Mouse (Mus musculus): ENCODE measurements around the gene Lingo1.
A peak's percentile ranks its signal among the peaks of the same experiment; 100 is the strongest.

Lingo1 gene

DNA sequence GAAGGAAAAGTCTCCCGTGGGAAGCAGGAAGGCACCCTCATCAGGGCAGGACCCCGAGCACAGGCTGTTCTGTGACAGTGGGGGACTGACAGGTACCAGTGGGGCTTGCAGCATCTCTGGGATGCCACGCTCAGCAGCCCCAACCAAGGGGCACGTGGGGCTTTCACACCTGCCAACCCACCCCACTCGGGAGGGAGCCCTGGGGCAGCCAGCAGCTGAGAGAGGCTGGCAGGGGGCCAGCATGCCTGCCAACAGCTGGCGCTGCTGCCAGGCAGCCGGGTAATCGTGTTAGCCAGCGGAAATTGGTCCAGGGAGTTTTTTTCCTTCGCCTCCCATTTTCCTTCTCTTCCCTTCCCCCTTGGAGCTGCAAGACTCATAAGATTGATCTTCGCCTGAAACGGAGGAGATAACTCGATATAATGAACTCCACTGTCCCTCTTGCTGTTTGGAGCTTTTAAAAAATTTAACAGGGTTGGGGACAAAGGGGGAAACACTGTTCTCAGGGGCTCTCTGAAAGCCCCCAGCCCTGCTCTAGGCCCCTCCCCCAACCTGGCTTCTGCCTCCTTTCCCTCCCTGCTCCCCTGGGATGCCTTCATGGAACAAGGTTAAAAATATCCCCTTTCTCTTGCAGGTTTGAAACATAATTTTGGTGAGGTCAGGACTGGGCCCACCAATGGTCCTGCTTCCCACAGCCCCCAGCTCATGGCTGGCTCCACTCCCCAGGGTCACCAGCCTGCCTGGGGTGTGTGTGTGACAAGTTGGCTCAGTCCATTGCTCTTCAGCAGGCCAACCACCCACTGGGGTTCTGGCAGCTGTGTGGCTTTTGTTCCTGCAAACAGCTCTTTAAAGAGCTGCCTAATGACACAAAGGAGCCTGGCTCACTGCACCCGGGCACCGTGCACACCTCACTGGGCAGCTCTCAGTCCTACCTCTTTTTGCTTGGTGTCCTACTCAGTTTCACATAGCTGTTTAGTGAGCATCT is 68.3 kb downstream of the Lingo1 start:
- peak; percentile 15 for DNase-seq (ENCODE audit: extremely low read depth, insufficient read length, low spot score)

DNA sequence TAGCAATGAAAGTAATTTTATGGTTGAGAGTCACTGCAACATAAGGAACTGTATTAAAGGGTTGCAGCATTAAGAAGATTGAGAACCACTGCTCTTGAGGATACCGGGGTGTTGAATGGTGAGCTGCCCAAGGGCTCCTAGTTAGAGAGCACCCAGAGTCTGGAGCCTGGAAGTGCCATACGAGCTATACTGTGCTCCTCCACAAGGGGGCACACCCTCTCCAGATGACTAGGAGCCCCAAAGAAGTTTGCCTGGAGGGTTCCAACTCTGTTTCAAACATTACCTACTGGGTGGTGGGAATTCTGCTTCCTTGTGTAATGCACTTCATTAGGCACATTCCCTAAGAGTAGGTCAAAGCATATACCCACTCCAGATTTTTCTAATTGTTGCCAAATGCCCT is 70.5 kb downstream of the Lingo1 start:
- no peak for DNase-seq (ENCODE audit: extremely low read depth, insufficient read length, low spot score)

DNA sequence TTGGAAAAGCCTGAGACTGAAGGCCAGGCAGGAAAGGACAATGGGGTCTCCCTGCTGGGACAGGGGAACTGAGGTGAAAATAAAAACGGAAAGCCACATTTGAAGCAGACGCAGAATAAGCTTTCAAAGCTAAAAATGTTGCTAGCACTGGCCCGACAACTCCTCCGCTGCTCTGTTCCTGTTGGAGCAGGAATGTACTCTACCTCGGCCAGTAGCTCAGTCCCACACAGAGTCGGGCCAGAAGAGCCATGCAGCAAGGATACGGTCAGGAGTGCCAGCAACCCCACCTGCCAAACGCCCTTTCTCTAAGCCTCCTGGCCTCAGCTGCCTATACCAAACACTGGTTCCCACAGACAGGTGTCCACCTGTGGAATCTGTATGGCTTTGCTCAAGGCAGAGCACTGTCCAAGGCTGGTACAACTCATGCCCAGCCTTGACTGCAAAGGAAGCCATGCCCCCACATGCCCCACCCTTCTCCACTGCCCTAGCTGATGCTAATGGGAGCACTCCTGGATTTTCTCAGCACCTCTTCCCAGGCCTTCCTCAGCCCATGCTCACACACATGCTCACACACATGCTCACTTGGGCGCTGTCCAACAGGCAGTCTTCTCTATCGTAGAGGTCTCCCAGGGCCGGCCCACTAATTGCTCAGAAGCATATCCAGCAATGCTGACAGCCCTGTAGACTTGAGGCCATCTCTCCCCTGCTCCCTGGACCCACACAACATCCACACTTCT is 74.0 kb downstream of the Lingo1 start:
- no peak for DNase-seq (ENCODE audit: extremely low read depth, insufficient read length, low spot score)

DNA sequence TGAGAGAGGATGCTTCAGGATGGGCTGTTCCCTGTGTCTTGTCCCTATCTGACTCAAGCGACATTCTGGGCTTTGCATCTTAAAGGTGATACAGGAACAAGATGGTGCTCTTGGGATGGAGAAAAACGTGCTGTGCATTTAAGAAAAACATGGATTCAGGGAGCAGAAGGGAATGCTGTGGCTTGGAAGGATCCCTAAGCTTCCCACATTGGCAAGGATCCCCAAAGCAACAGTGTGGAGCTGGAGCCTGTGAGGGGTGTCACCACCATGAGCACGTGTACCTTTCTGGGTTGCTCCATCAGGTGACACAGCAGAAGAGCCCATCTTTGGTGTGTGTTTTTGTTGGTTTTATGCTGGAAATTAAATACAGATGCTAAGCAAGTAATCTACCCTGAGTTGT is 77.3 kb downstream of the Lingo1 start:
- DNase-seq (ENCODE audit: extremely low read depth, insufficient read length, low spot score) = no peak

DNA sequence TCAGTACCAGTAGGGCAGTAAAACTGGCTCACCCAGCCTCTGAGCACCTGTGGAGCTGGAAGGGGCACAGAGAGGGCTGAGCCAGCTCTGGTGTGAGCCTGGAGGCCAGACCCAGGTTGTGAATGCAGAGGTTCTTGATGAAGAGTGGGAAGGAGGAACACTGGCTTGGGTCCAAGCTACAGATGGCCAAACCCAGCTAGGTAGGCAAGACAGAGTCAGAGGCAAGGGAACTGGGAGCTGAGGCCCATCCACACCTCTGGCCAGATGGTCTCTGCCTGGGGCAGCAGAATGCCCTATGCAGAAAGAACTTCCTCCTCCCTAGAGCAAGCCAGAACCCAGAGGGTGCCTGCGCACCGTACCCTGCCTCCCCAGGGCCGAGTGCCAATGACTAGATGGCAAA is 79.7 kb downstream of the Lingo1 start:
- no peak for DNase-seq (ENCODE audit: extremely low read depth, insufficient read length, low spot score)

DNA sequence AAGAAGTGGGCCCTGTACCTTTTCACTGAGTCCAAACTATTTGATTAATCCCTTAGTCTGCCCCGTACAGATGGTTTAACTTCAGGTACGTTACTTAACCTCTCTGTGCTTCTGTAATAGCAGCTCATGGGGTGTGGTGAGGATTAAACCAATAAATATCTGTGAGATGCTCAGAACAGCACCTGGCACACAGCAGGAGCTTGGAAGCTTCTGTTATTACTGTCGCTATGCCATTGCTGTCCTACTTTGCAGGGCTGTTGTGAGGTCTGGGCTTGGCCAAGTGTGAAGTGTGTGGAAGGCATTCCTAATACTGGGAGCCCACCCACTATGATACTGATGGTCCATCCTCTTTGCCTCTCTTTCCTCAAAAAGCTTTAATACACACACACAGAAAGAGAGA is 80.2 kb downstream of the Lingo1 start:
- DNase-seq (ENCODE audit: extremely low read depth, insufficient read length, low spot score) = no peak

DNA sequence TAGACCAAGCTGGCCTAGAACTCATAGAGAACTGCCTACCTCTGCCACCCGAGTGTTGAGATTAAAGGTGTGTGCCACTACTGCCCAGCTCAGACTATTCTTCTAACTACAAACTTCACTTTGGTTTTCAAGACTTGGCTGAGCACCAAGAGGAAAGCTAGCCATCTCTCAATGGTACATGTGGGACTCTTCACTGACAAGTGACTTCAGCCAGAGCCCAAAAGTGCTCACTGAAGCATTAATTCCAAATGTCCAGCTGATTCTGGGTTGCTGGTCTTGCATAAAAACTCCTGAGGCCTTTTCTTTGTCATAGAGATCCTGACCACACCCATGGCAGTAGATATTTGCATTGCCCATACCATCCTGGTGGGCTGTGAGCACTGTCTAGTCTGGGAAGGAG is 81.9 kb downstream of the Lingo1 start:
- no peak for DNase-seq (ENCODE audit: extremely low read depth, insufficient read length, low spot score)

DNA sequence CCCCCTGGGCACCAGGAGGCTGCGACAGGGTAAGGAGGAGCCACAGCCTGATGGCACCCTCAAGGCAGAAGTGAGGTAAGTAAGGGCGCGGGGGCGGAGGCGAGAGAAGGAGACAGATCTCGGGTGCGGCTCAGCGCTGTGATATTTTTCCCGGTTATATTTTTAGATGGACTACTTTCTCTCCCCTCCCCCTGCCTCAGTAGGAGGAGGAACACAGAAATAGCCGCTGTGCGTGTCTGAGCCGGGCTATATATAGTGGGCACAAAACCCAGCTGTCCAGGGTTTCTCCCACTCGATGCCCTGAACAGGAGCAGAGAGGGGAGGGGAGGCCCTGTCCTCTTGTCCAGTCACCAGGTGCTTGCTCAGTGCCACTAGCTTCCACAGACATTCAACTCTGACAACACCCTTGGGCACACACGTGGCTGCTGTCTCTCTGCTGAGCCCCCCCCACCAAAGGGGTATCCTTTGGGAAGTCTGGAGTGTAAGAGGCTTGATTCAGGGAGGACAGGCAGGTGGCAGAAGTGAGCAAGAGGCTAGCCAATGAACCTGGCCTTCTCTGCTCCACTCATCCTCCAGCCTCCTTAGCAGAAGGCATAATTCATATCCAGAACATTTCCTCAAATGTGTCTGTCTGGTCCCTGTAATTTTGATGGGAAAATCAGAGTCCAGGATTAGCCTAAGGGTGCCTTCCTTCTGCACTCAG is 83.5 kb downstream of the Lingo1 start:
- DNase-seq (ENCODE audit: extremely low read depth, insufficient read length, low spot score) = no peak

DNA sequence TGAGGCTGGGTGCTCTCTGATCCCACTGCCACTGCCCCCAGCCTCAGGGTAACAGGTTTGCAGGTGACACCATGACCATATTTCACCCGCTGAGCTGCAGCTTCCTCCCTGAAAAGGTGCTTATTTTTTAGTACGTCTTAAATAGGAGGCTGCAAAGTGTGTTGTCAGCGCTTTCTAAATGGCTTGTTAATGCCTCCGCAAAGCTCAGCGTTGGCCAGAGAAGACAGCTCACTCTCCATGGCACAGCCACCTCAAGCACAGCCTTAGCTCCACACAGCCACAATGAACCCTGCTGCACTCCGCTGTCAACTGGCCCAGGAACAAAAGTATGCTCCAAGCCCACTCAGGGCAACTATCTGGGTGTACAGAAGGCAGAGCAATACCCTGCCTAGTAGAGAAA is 85.3 kb downstream of the Lingo1 start:
- no peak for DNase-seq (ENCODE audit: extremely low read depth, insufficient read length, low spot score)

DNA sequence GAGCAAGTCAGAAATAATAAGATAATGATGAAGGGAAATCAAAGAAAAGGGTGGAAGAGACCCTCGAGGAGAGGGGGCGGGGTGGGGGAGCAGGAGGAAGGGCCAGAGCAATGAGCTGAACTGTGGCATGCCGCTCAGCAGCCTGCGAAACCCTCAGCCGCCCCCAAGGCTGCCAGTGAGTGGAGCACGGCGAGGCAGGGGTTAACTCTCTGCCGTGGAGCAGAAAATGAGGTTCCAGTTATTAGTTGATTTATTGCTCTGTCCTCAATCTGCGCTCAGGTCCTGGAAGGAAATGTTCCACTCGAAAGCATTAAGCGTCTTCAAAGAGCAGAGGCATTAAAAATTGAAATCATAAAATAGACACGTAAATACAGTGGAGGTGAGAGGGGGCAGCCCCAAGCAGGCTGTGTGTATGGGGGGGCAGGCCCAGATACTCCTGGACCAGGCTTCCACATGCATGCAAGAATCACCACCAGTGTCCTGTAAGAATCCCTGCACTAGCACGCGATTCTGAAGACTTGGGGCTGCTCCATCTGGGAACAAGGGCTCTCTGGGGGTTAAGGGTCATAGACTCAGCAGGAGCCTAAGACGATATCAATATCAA is 89.7 kb downstream of the Lingo1 start:
- no peak for DNase-seq (ENCODE audit: extremely low read depth, insufficient read length, low spot score)

DNA sequence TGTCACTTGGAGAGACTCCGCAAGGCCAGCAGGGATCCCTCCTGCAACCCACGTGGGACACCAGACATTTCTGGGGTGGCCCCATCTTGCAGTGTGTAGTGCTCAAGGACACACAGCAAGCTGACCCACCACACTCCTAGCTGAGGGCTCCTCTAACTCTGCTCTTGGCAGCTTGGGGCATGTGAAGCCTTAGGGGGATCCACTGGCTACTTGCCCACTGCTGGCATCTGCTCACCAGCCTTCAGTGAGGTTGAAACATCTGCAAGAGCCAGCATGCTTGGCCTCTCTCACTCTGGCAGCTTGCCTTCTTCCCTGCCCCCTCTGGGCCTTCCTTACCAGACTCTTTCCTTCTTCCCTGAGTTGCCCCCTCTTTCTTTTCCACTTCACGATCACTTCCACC is 94.9 kb downstream of the Lingo1 start:
- DNase-seq (ENCODE audit: extremely low read depth, insufficient read length, low spot score) = no peak

DNA sequence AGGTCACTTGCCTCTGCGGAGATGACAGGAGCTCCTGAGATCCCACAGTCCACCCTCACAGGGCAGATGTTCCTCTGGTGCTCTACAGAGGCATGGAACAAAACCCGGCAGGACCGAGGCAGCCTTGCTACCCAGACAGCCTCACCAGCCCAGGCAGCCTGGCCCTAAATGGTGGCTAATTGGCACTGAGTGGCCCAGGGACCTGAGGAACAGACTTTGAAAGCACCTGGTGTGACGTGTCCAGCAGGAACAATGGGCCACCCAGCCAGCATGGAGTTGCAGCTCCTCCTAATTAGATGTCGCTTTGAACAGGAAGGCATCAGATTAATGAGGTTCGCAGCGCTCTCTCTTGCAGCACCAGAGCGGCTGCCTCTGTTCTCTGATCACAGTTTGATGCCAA is 95.4 kb downstream of the Lingo1 start:
- DNase-seq (ENCODE audit: extremely low read depth, insufficient read length, low spot score) = no peak

DNA sequence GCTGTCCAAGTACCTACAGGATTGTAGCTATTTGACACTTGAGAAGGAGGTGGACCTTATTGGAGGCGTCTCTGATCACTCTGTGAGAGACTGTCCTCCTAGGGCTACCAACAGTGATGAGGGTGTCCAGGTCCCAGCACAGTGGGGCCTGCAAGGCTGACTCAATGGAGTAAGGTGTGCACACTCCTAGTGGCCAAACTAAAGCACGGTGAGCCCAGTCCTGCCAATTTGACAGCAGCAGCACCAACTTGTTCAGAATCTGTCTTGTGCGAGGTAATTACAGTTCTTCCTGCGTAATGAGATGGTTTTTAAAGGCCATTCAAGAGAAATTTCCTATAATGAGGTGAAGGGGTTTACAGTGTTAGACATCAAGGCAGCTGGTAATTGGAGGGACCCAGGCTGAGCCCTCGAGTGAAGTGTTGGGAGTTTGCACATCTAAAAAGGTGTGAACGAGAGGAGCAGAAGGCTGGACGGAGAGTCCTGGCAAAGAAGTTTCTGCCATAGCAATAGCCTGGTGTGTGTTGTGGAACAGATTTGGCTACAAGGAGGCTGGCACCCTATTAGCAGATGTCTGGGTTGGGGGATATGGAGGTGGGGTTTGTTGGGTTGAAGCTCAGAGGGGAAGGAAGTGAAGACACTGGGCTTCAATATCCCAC is 97.4 kb downstream of the Lingo1 start:
- no peak for DNase-seq (ENCODE audit: extremely low read depth, insufficient read length, low spot score)

DNA sequence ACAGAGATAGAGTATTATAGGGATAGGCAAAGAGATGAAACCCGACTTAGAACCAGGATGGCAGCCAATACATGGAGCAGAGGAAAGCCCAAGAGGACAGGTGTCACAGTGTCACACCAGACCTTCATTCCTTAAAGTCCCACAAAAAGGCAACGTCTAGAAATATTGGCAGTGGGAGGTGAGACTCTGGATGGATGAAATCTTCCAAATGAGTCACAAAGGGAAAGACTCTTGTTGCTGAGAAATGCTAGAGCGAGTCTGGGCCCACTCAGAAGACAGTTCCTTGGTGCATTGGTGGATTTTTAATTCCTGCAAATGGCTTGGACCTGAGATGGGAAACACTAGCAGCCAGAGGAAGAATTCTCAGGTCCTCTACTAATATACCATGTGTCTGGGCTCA is 102.2 kb downstream of the Lingo1 start:
- DNase-seq (ENCODE audit: extremely low read depth, insufficient read length, low spot score) = no peak

DNA sequence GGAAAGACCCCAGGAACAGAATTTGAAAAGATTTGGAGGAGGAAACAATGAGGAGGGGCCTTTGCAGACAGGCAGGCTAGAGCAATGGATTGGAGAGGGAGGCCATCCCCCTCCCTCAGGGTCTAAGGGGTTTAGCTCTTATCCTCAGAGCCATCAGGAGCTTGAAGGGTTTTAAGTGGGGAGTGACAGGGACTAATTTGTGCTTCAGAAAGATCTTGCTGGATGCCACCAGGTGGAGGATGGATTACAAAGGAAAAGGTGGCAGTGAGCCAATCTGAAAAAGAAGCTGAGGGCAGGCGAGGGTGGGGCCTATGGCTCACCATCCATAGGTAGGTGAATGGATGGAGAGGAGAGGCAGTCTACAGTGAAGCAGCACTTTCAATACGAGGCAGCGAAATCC is 105.0 kb downstream of the Lingo1 start:
- no peak for DNase-seq (ENCODE audit: extremely low read depth, insufficient read length, low spot score)

DNA sequence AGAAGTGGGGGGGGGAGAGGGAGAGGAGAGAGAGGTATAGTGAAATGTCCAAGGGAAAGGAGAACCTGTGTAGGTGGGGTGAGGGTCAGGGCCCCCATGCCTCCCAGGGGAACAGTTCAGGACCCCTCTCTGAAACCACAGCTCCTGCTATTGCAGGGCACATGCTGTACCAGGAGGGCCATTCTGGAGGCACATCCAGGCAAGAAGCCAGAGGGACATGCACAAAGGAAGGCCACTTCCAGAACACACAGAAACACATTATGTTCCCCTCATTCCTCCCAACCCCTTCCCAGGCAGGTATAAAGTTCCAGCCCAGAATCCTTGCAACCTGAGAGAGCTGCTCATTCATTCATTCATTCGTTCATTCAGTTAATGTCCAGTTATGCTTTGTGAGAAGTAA is 105.6 kb downstream of the Lingo1 start:
- DNase-seq (ENCODE audit: extremely low read depth, insufficient read length, low spot score) = no peak

DNA sequence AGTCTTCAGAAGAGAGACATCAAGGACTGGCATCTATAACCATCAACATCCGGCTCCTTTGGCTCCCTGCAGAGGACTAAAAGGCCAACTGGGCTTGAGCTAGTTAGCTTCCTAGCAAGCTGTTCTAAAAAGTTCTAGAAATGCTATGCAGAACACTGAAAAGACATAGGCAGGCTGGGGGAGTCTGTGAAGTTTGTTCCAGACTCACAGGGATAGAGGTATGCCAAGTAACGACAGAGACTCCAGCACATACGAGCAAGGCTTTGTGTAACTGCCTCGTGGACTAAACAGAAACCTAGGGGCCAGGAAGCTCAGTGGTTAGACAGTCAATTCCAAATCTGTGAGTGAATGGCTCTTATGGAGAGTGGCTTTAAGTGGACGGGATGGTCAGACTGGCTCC is 108.8 kb downstream of the Lingo1 start:
- no peak for DNase-seq (ENCODE audit: extremely low read depth, insufficient read length, low spot score)

DNA sequence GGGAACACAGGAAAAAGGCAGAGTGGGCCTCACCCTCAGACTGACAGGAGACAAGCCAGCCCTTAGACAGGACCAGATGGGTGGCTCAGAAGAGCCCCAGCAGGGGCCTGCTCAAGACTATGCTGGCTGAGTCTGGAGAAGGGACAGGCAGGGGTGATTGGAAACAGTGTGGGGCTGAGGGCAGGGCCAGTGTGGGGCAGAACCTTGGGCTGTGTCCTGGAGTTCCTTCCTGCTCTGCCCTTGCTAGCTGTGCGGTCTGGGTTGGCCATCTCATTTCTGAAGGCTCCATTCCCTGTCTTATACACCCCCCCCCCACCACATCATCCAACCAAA is 109.2 kb downstream of the Lingo1 start:
- no peak for DNase-seq (ENCODE audit: extremely low read depth, insufficient read length, low spot score)

DNA sequence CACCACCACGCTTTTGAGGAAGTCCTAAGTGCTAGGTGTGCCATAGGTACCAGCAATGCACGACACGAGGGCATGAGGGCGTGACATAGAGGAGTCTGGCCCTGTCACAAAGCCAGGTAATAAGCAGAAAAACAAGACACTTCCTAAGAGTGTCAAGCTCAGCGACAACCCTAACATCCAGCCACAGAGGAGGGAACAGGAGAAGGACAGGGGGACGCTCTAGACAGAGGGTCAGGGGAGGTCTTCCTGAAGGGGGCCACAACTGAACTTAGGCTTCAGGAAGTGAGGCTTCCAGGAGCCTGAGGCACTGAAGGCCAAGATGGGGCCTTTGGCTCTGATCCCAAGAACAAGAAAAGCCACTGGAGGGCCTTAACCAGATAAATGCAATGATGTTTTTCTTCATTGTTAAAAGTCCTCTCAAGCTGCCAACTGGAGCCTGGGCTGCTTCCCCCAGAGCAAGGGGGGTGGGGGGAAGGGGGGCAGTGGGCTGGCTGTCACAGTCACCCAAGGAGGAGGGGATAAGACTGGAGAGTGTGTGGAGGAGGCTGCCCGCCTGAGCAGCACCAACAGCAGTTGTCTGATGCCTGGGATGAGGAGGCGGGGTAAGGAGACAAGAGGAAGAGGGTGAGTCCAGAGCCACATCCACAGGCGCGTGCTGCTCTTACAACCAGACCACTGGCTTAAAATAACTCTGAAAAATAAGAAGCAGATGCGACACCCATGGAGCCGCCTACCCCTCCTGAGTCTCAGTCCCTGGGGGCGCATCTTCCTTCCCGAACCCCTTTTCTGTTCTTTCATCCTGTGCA is 109.7 kb downstream of the Lingo1 start:
- DNase-seq (ENCODE audit: extremely low read depth, insufficient read length, low spot score) = no peak

DNA sequence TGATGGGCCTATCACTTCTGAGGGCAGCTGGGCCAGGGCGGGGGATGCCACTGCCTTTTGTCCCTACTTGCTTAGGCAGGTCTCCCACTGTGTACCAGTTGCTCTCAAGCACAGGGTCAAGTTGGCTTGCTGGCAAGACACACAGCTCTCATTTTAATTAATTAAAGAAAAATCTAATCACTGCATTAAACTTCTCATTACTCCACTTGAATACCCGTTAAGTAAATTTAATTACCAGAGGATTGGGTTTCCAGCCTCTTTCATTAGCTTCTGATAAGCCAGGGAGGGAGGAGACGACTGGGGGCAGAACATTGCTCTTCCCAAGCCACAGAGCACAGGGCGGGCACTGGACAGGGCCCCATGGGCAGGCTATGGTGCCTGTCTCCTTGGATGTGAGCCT is 113.4 kb downstream of the Lingo1 start:
- DNase-seq (ENCODE audit: extremely low read depth, insufficient read length, low spot score) = no peak
